Mouse (Mus musculus) CD4-positive, CD25-positive, alpha-beta regulatory T cell, adult 4 months (primary cell): Measurements from ENCODE around the gene Gm14862. TPM values are rescaled to one million over a fixed set of nuclear protein-coding genes. Genes with fewer than 3 reads are reported as not detected.
"Not testable (repeated sequence)": the region's sequence is repeated elsewhere in the genome, so short reads cannot be mapped to it uniquely, and the experiment has no call there.

Experiments used
- ATAC-seq: one replicate; pipeline ENCODE4 v1.8.0; 2017
- polyA plus RNA-seq, 2 experiments: library from polyadenylated mRNA; unstranded; fragments of 100-300 nt; shearing (Covaris generic); gene quantifications; one replicate each; pipeline ENCODE4 v1.2.1; 2017

Gene Gm14862
- polyA plus RNA-seq = 1 to 10 TPM in 1 of 2 experiments, under 1 TPM in 1; 0.38 to 1.2 TPM

- ATAC-seq = no peak
Measured at GRCm38 (mm10) chrX:9256766-9257165, at the start of gene Gm14862. Gene Gm14862, minus strand, starts transcription at chrX:9256899.

DNA sequence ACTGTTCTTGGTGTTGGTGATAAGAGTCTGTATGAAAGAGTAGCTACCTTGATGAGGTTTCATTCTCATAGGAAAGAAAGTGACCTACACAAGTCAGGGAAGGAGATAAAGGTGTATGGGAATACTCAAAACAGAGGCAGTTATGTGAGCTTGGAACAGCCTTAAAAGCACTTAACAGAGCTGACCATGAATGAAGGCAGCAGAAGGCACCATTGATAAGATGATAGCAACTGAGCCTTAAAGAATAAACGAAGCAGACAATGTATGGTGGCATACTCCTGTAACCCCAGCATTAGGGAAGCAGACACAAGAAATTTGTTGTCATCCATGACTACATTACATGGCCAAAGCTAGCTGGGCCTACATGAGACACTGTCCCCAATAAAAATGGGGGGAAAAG is 46.8 kb upstream of the Gm14862 start:
- no peak for ATAC-seq

DNA sequence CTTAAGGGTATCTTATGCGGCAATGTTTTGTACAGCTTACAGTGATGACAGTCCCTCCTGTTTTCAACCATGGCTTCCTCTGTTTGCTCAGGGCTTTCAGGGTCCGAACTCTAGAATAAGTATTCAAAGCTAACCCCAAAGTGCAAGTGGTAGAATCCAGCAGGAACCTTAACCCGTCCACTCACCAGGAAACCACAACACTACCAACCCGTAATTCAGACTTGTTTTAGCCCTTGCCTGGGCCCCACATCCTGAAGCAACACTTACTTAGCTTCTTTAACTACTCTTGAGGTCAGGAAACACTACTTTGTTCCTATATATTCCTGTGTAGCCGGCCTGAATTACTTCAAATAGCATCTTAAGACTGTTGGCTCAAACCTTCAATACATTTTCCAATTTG is 46.1 kb upstream of the Gm14862 start:
- no peak for ATAC-seq

GRCm38 (mm10) chrX:9298413-9298864 is 41.7 kb upstream of the Gm14862 start:
- ATAC-seq = no peak

DNA sequence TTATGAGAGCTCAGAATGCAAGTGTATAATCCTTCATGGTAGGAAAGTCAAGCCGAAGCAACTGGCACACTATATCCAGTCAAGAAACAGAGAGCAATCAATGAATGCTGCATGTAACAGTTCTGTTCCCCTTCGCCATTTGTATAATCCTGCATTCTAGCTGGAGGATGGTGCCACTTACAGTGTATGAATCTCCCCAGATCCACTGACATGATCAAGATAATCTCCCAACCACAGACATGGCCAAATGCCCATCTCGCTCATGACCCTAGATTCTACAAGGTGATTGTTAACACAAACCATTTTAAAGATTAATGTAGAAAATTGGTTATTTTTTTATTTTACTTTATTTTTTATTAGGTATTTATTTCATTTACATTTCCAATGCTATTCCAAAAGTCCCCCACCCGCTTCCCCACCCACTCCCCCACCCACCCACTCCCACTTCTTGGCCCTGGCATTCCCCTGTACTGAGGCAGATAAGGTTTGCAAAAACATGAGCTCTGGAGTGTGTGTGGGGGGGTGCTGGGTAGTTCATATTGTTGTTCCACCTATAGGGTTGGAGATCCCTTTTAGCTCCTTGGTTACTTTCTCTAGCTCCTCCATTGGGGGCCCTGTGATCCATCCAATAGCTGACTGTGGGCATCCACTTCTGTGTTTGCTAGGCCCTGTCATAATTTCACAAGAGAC is 36.6 kb upstream of the Gm14862 start:
- not testable (repeated sequence) for ATAC-seq

- not testable (repeated sequence) for ATAC-seq
Measured at GRCm38 (mm10) chrX:9283464-9283863, 26.8 kb upstream of the Gm14862 start, which contains the start of gene H2al1m. Gene H2al1m, plus strand, starts transcription at chrX:9283764.

GRCm38 (mm10) chrX:9274321-9274720 is 17.6 kb upstream of the Gm14862 start:
- no peak for ATAC-seq

- ATAC-seq = no peak
Measured at GRCm38 (mm10) chrX:9273377-9274002, 16.8 kb upstream of the Gm14862 start.

DNA sequence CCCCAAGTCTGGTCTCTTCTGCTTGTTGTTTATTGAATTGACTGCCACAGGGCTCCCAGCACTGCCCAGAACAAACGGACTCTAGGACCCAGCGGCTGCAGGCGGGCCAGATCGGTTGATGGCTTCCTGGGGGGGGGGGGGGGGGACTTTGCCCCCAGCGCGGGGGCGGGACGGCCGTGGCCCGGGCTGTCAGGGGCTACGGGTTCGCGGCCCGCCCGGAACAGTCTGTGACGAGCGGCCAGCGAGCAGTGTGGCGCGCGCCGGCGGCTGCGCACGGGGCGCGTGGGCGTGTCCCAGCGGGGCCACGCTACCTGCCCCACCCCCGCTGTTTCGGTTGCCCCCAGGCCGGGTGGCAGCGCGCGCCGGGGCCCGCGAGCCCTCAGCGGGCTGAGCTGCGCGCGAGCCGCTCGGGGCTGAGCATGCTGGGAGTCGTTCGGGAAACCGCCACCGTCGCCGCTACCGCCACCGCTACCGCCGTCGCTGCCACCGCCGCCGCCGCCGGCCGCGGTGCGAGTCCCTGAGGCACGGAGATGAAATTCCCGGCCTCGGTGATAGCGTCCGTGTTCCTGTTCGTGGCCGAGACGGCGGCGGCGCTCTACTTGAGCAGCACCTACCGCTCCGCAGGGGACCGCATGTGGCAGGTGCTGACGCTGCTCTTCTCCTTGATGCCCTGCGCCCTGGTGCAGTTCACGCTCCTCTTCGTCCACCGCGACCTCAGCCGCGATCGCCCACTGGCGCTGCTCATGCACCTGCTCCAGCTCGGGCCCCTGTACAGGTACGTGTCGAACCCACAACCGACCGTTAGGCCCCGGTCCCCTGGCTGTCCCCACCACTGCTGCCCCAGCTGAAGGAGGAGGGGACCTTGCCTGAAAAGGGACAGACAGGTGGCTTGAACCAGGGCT is 16.0 kb upstream of the Gm14862 start, which contains the start of gene Xk:
Gene Xk (plus strand): TSS at position 297 of the 902 bp plus-strand sequence.
- peak; percentile 72 for ATAC-seq

DNA sequence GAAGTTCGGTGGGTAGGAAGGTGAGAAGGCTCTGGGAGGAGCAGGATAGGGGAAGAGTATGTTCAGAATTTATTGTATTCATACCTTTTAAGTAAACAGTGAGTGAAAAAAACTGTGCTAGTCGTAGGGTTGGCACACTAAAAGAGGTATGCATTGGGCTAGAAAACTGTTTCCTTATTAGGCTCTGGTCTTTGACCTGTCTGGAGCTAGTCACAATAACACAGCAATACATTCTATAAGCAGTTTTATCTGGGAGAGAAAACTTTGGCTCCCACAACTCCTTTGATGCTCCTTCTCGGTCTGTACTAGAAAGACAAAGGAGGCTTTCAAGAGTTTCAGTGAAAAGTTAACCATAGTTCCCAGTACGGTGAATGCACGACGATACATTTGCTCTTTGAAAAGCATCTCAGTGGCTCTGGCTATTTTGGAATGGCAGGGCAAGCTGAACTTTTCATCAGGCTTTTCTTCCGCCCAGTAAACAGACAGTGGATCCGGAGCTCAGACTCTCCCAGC is 15.3 kb upstream of the Gm14862 start:
- ATAC-seq = peak; percentile 8

DNA sequence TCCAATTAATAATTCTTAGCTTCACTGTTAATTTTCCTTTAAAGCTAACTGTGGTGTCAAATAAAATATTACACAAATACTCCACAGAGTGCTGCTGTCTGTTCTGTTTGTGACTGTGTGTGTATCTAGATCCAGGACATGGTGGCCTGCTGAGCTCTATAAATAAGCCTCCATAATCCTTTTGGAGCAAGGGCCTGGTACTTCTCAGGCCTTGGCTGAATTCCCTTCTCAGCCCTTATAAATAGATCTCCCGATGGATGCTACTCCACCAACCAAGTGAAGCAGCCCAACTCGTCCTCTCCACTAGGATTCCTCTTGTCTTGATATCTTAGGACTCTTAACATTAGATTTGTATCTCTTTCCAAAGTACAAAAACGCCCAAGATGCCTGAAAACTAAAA is 14.4 kb upstream of the Gm14862 start:
- ATAC-seq = no peak

- ATAC-seq = no peak
Measured at GRCm38 (mm10) chrX:9259267-9259666, 2.6 kb upstream of the Gm14862 start.

GRCm38 (mm10) chrX:9257831-9258230 is 1.1 kb upstream of the Gm14862 start:
- ATAC-seq = no peak

GRCm38 (mm10) chrX:9254901-9255300 is 1.8 kb downstream of the Gm14862 start:
- ATAC-seq = no peak

GRCm38 (mm10) chrX:9253990-9254389 is 2.7 kb downstream of the Gm14862 start:
- ATAC-seq = no peak

- no peak for ATAC-seq
Measured at GRCm38 (mm10) chrX:9248911-9249310, 7.8 kb downstream of the Gm14862 start.

- ATAC-seq = no peak
Measured at GRCm38 (mm10) chrX:9244603-9245336, 11.9 kb downstream of the Gm14862 start.

- ATAC-seq = peak; percentile 87
Measured at GRCm38 (mm10) chrX:9243381-9243864, 13.3 kb downstream of the Gm14862 start.

GRCm38 (mm10) chrX:9240737-9241591 is 15.7 kb downstream of the Gm14862 start:
- no peak for ATAC-seq

- ATAC-seq = no peak
Measured at GRCm38 (mm10) chrX:9227105-9227504, 29.6 kb downstream of the Gm14862 start.
